Mouse (Mus musculus) heart, embryonic 16.5 days (tissue): ENCODE data around the gene Rhobtb3. TPM values are rescaled to one million over a fixed set of nuclear protein-coding genes. Genes with fewer than 3 reads are reported as not detected.
A peak's percentile ranks its signal among the peaks of the same experiment; 100 is the strongest.

ENCODE experiments used
- ATAC-seq: fragments of 200-750 bp; cut with Nextera tagmentation; replicated peaks from 2 replicates; pipeline ENCODE4 v1.8.0; 2017; ENCODE audit warnings: moderate number of reproducible peaks; ENCODE audit not compliant: insufficient read depth, low FRiP score; ENCODE audit errors: extremely low read depth
- H3K27ac ChIP-seq: fragments of 300-500 bp; sonication (generic); 2 replicates; pipeline ENCODE4 v1.5.1; 2014; ENCODE audit warnings: mild to moderate bottlenecking, low read length, control low read depth, moderate library complexity
- H3K27me3 ChIP-seq: fragments of 300-500 bp; sonication (generic); 2 replicates; pipeline ENCODE4 v1.6.1; 2014; ENCODE audit warnings: low read length, mixed read lengths; ENCODE audit not compliant: control insufficient read depth, insufficient read depth
- H3K36me3 ChIP-seq: fragments of 300-500 bp; sonication (generic); 2 replicates; pipeline ENCODE4 v1.6.1; 2014; ENCODE audit not compliant: control insufficient read depth, insufficient read depth
- H3K4me1 ChIP-seq: fragments of 300-500 bp; sonication (generic); 2 replicates; pipeline ENCODE4 v1.6.1; 2014; ENCODE audit warnings: low read length, mixed read lengths; ENCODE audit not compliant: control insufficient read depth, insufficient read depth
- H3K4me2 ChIP-seq: fragments of 300-500 bp; sonication (generic); 2 replicates; pipeline ENCODE4 v1.6.1; 2014; ENCODE audit warnings: low read depth, mild to moderate bottlenecking, control low read depth, low read length
- H3K4me3 ChIP-seq: fragments of 300-500 bp; sonication (generic); 2 replicates; pipeline ENCODE4 v1.5.1; 2014; ENCODE audit warnings: mild to moderate bottlenecking, control low read depth, low read length
- H3K9ac ChIP-seq: fragments of 300-500 bp; sonication (generic); 2 replicates; pipeline ENCODE4 v1.6.1; 2014; ENCODE audit warnings: low read length, control low read depth
- H3K9me3 ChIP-seq: fragments of 300-500 bp; sonication (generic); replicated peaks from 2 replicates; pipeline ENCODE4 v1.6.1; 2016; ENCODE audit warnings: low read length; ENCODE audit not compliant: control insufficient read depth
- WGBS: fragments of 180-500 bp; shearing (Covaris S2); extraction: QIAGEN DNeasy Blood & Tissue Kit; methylation state at CpG from one replicate; pipeline ENCODE4 v1.1.7; 2014; 5-methylcytosine and 5-hydroxymethylcytosine counted together
- polyA plus RNA-seq: library from polyadenylated mRNA; unstranded; fragments of >200 nt; fragmentation: Nextera tagmentation; extraction: Ambion mirVana; gene quantifications from 2 replicates; pipeline ENCODE4 v1.2.1, GENCODE M21; 2015

Rhobtb3 gene
- polyA plus RNA-seq, 1 experiment from 2014 or later = 16.4 TPM

DNA sequence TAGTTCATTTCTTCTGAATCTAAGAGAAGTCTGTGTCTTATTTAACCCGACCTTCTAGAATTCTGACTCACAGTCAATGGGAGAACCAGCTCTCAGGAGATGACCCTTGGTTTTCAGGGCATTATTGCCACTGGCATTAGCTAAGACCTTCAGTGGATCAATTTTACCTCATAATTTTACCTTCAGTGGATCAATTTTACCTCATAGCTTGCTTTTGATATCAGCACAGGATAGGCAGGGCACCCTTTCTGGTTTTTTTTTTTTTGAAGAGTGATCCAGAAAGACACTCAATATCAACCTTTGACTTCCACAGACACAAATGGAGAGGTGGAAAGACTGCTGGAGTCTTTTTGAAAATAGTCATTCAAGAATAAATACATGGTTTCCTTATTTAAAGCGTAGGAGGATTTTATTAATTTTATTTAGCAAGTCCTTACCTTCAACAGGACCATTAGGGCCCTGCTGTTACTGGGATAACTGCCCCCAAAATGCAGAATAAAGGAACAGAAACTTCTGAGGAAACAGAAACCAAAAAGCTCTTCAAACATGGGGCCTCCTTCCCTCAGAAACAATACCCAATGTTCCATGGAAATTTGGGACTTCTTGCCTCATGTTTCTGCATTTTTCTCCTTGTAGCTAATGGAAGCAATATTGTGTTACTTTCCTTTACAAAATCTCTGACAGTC is 98.7 kb downstream of the Rhobtb3 start:
- H3K9ac ChIP-seq = no peak overlapping the region
- ATAC-seq = no peak
- peaks cover 13% of the 10 kb centered on the region; the same call in 1 of the 2 replicates for H3K4me1 ChIP-seq
- H3K27ac ChIP-seq = no peak overlapping the region
- H3K4me3 ChIP-seq = no peak overlapping the region
- H3K27me3 ChIP-seq = no peaks in the 10 kb centered on the region
- no peaks in the 10 kb centered on the region for H3K9me3 ChIP-seq
- no peak overlapping the region for H3K4me2 ChIP-seq
- peaks cover 19% of the 10 kb centered on the region for H3K36me3 ChIP-seq
- WGBS = 95% methylated on average over 2 of the region's 2 CpGs

DNA sequence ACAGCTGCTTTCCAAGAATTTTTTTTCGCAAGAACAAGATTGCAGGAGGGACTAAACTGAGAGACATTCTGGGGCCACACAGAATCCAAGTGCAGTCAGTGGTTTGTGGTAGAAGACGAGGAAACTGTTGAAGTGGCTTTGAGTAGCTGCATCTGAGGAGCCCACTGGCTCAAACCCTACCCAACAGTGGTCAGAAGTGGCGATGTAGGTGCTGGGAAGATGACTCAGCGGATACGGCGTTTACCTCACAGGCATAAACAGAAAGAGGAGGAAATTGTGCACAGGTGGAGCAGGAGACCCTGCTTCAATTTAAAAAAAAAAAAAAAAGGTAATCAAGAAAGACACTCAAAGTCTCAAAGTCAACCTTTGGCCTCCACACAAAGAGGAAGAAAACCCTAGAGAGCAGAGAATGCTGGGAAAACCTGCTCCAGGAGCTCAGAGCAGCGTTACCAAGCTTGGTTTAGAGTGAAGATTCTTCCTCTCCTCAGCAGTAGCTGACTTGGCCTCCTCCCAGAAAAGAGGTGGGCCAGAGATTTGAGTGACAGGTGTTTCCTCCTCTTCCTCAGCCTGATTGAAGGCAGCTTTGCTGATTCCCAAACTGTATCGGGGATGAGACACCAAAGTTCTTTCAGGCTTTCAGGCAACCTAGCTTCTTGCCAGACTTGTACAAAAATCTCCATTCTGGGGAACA is 99.6 kb downstream of the Rhobtb3 start:
- no peak for ATAC-seq
- H3K4me2 ChIP-seq = no peak overlapping the region
- H3K4me3 ChIP-seq = no peak overlapping the region
- H3K27ac ChIP-seq = no peak overlapping the region
- WGBS = 76% methylated on average over 8 of the region's 8 CpGs
- peaks cover 16% of the 10 kb centered on the region; the same call in 1 of the 2 replicates for H3K4me1 ChIP-seq
- H3K9me3 ChIP-seq = no peaks in the 10 kb centered on the region
- H3K27me3 ChIP-seq = no peaks in the 10 kb centered on the region
- peaks cover 17% of the 10 kb centered on the region for H3K36me3 ChIP-seq
- H3K9ac ChIP-seq = no peak overlapping the region

DNA sequence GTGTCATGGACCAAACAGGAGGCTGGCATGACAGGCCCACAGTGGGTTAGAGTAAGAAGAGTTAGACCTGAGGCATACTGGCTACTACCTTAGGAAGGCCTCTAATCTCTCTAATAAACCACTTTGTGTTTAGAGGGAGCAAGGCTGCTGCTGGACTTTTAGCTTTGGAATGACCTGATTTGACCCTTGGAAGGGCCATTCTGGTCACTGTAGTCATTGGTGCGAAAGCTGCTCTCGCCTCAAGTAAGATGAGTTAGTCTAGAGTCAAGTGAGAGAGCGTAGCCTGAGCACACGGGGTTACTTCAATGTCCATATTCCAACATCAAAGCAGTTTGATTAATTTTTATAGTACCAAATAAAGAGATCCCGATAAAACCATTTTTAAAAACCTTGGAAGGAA is 100.4 kb downstream of the Rhobtb3 start:
- peaks cover 14% of the 10 kb centered on the region for H3K36me3 ChIP-seq
- 92% methylated on average over 5 of the region's 5 CpGs for WGBS

DNA sequence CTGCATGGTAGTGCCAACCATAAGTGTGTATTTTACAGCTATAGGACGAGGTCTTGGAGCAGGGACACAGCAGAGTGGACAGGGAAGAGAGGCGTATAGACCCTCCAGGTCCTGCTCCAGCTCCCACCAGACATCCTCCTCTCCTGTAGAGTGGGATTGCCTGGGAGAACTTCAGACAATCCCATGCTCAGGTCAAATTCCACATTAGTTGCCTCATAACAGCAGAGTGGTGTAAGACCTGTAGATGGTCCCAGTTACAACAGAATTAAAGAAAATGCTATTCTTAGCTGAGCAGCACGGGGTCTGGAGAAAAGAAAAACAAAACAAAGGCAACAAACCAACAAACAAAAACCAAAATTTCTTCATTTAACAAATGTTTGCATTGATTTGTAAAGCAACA is 101.8 kb downstream of the Rhobtb3 start:
- no peak overlapping the region for H3K27ac ChIP-seq
- peaks cover 16% of the 10 kb centered on the region; the same call in 1 of the 2 replicates for H3K4me1 ChIP-seq
- ATAC-seq = no peak
- H3K4me2 ChIP-seq = peak overlapping the region; percentile 75
- H3K36me3 ChIP-seq = no peaks in the 10 kb centered on the region
- H3K27me3 ChIP-seq = no peaks in the 10 kb centered on the region
- peak overlapping the region; percentile 72 for H3K4me3 ChIP-seq
- peak overlapping the region; percentile 79; the same call in 1 of the 2 replicates for H3K9ac ChIP-seq
- H3K9me3 ChIP-seq = no peaks in the 10 kb centered on the region
- 66% methylated on average over 3 of the region's 3 CpGs for WGBS

More for the DNA sequence above, 100.4 kb downstream of the Rhobtb3 start:
- H3K4me1 ChIP-seq = peaks cover 16% of the 10 kb centered on the region; the same call in 1 of the 2 replicates
- H3K4me3 ChIP-seq = no peak overlapping the region
- ATAC-seq = no peak
- no peaks in the 10 kb centered on the region for H3K9me3 ChIP-seq
- H3K27me3 ChIP-seq = no peaks in the 10 kb centered on the region
- H3K4me2 ChIP-seq = no peak overlapping the region
- no peak overlapping the region for H3K9ac ChIP-seq
- no peak overlapping the region for H3K27ac ChIP-seq

DNA sequence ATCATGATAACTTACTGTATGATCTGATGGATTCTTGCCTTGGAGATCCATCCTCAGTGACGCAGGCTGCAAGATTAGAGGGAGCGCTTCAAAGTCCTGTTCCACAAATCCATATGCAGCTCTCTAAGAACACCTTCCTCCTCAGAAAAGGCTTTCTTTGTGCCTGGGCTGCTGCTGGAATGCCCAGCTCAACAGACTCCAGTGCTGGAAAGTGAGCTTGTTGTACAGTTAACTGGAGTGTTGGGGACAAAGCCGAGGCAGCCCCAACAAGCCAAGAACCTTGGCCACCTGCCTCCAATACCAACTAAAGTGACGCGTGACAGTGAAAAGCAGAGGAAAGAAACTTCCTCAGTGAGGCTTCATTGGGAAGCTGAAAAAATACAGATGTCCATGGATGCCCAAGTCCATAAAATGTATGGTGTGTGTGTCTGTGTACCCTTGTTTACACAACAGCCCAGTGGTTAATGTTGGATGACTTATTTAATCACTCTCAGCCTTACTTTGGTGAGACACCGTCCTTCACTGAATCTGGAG is 102.9 kb downstream of the Rhobtb3 start:
- Histone ChIP-seq H3K36me3 (no peaks in the 10 kb centered on the region), H3K27ac (peak overlapping the region; percentile 94), H3K4me2 (peak overlapping the region; percentile 75), H3K4me3 (peak overlapping the region; percentile 72), H3K9me3 (no peaks in the 10 kb centered on the region), H3K9ac (peak overlapping the region; percentile 79), H3K27me3 (no peaks in the 10 kb centered on the region), H3K4me1 (peaks cover 16% of the 10 kb centered on the region; the same call in 1 of the 2 replicates)
- no peak for ATAC-seq
- WGBS = 30% methylated on average over 6 of the region's 6 CpGs

DNA sequence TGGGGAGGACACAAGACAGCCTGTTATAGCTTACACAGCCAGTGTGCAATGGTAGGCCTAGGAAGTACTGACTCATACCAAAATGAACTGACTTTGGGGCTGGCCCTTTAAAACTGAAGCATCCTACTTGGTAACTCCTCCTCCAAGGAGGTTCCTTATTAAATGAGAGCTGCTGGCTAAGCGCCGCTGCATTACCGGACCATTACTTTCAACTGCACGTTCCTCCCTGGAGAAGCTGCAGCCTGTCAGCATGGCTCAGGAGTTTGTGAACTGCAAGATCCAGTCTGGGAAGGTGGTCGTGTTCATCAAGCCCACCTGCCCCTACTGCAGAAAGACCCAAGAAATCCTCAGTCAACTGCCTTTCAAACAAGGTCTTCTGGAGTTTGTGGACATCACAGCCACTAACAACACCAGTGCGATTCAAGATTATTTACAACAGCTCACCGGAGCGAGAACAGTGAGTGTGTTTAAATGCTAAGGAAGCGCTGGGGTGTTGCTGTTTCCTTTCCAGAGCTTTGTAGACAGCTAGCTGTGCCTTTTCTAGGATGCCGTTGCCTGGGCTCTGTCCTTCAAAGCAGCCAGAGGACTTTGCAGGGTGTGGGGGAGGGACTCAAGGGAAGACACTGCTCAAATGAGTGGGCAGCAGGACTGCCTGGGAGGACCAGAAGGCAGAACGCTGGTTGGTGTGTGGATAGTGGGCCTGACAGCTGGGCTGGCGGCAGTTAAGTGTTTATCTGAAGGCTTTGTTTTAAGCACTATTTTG is 103.8 kb downstream of the Rhobtb3 start, which contains the start of gene Glrx:
TSS of gene Glrx (plus strand) at position 150 of the 763 bp plus-strand sequence.
- Histone ChIP-seq H3K27me3 (no peaks in the 10 kb centered on the region), H3K4me1 (peaks cover 16% of the 10 kb centered on the region; the same call in 1 of the 2 replicates), H3K9me3 (no peaks in the 10 kb centered on the region), H3K36me3 (no peaks in the 10 kb centered on the region), H3K4me2 (peak within 1 kb of the TSS; percentile 75), H3K9ac (peak within 1 kb of the TSS; percentile 79), H3K27ac (peak within 1 kb of the TSS; percentile 94), H3K4me3 (peak within 1 kb of the TSS; percentile 72)
- peak; percentile 91 for ATAC-seq
- under 1% methylated on average over 12 of the region's 12 CpGs for WGBS

DNA sequence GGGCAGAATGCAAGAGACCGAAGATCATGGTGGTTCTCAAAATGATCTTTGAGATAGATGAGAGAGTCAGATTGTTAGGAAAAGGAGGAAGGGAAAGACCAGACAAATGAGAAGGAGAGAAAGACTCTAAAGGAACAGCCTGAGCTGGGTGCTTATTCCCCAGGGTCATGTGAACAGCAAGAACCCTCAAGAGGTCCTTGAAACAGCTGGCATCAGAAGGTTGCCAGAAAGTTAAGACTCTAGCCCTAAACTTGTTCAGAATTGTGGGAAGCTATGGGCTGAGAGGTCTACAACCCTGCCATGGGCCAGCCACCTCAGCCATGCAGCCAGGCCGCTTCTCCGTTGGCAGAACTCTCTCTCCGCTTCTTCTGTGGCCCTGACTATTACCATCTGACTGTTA is 105.2 kb downstream of the Rhobtb3 start:
- Histone ChIP-seq H3K9me3 (no peaks in the 10 kb centered on the region), H3K9ac (no peak overlapping the region), H3K36me3 (no peaks in the 10 kb centered on the region), H3K4me3 (no peak overlapping the region), H3K27me3 (no peaks in the 10 kb centered on the region), H3K27ac (no peak overlapping the region), H3K4me1 (peaks cover 14% of the 10 kb centered on the region), H3K4me2 (no peak overlapping the region)
- whole genome bisulfite sequencing = 81% methylated on average over 4 of the region's 4 CpGs
- no peak for ATAC-seq

DNA sequence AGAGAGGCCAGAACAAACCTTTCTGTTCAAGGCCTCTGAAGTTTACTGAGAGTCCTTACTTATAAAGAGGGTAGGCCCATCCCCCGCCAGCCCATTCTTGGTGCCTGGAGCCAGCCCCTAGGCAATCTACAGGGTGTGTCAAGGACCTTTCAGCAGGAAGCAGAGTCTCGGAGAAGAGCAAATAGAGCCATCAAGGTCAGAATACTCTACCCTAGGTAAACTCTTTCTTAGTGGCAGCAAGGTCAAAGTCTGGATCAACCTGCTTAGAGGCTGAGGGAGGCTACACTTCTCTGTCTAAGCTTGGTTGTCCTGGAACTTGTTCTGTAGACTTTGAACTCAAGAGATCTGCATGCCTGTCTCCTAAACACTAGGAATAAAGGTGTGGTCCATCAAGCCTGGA is 108.3 kb downstream of the Rhobtb3 start:
- Histone ChIP-seq H3K4me1 (peaks cover 8% of the 10 kb centered on the region), H3K27ac (no peak overlapping the region), H3K9me3 (no peaks in the 10 kb centered on the region), H3K36me3 (no peaks in the 10 kb centered on the region), H3K4me2 (no peak overlapping the region), H3K27me3 (no peaks in the 10 kb centered on the region), H3K9ac (no peak overlapping the region), H3K4me3 (no peak overlapping the region)
- no peak for ATAC-seq
- WGBS = 59% methylated on average over 2 of the region's 2 CpGs
